Mouse (Mus musculus): ENCODE measurements around the gene Dcaf1. TPM values are rescaled to one million over a fixed set of nuclear protein-coding genes. Genes with fewer than 3 reads are reported as not detected.

The Dcaf1 gene
- polyA plus RNA-seq (2014; fragmentation: Nextera tagmentation; extraction: Ambion mirVana) = 28.6 and 37.7 TPM in 2 replicates

DNA sequence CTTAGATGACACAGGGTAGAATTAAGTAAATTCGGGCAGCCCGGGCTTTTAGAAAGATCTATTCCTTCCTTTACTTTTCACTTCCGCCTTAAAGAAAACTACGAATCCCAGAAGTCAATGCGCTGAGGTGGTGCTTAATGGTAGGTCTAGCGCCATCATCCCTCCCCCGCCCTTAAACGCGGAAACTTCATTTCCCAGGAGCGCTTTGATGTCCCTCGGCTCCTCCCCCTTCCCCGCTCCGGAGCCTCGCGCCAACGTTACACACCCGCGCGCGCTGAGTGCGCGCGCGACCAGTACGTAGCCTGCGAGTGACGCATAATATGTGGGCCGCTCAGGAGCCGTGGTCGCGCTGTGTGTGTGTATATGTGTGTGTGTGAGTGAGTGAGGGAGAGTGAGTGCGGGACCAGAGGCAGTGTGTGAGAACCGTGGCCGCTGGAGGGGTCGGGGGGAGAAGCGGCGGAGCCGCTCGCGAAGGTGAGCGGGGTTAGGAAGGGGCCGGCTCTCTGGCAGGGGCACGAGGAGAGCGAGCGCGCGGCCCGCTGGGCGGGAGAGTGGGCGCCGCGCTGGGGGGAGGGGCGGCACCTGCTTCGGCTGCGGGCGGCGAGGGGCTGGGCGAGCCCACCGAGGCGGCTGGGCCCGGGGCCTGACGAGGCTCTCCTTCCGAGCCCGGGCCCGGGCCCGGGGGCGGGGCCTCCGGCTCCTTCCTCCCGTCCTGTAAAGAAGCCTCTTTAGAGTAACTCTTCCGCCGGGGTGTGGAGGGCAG is at the start of gene Dcaf1:
Gene Dcaf1 (plus strand): TSS at position 257 of the 763 bp plus-strand sequence.
- no peaks in the 10 kb centered on the region for H3K9me3 ChIP-seq (ENCODE audit: control insufficient read depth, low read length)
- no peaks in the 10 kb centered on the region; the same call in 1 of the 2 replicates for H3K4me1 ChIP-seq (ENCODE audit: control insufficient read depth, insufficient read depth, low read length)
- no peaks in the 10 kb centered on the region for H3K27me3 ChIP-seq (ENCODE audit: control insufficient read depth, insufficient read depth, low read length)
- H3K9ac ChIP-seq (ENCODE audit: low read length) = peak within 1 kb of the TSS; percentile 87
- H3K4me3 ChIP-seq (ENCODE audit: low read depth, low read length) = peak within 1 kb of the TSS; percentile 77
- H3K27ac ChIP-seq (ENCODE audit: low read depth, low read length) = peak within 1 kb of the TSS; percentile 85
- under 1% methylated on average over 59 of the region's 71 CpGs for WGBS
- DNase-seq (ENCODE audit: low spot score, missing footprints) (peak; percentile 100), ATAC-seq (ENCODE audit: low FRiP score) (peak; percentile 97)
- H3K4me2 ChIP-seq = peak within 1 kb of the TSS; percentile 79
- no peaks in the 10 kb centered on the region for H3K36me3 ChIP-seq (ENCODE audit: control insufficient read depth, insufficient read depth, low read length)

DNA sequence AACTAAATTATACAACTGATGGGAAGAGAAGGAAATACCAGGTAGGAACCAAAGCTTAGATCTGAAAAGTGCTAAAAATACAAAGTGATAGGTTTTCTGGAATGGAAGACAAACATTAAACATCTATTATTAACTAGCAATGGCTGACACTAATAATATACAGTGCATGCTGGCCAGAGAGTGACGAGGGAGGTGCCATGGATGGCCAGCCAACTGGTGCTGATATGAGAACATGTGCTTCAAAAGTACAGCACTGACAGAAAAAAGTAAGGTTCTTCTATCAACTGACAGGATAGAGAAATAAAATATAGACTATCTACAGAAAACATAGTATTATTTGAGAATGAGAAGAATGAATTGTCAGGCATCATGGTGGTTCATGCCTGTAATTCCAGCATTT is 45.6 kb upstream of the Dcaf1 start:
- WGBS = 94% methylated on average over 1 of the region's 1 CpGs
- H3K4me2 ChIP-seq = no peak overlapping the region
- H3K9ac ChIP-seq (ENCODE audit: low read length) = no peak overlapping the region
- DNase-seq (ENCODE audit: low spot score, missing footprints) (no peak), ATAC-seq (ENCODE audit: low FRiP score) (no peak)
- no peaks in the 10 kb centered on the region for H3K36me3 ChIP-seq (ENCODE audit: control insufficient read depth, insufficient read depth, low read length)
- no peak overlapping the region for H3K27ac ChIP-seq (ENCODE audit: low read depth, low read length)
- no peaks in the 10 kb centered on the region for H3K9me3 ChIP-seq (ENCODE audit: control insufficient read depth, low read length)
- no peaks in the 10 kb centered on the region for H3K4me1 ChIP-seq (ENCODE audit: control insufficient read depth, insufficient read depth, low read length)
- H3K27me3 ChIP-seq (ENCODE audit: control insufficient read depth, insufficient read depth, low read length) = no peaks in the 10 kb centered on the region
- no peak overlapping the region for H3K4me3 ChIP-seq (ENCODE audit: low read depth, low read length)

DNA sequence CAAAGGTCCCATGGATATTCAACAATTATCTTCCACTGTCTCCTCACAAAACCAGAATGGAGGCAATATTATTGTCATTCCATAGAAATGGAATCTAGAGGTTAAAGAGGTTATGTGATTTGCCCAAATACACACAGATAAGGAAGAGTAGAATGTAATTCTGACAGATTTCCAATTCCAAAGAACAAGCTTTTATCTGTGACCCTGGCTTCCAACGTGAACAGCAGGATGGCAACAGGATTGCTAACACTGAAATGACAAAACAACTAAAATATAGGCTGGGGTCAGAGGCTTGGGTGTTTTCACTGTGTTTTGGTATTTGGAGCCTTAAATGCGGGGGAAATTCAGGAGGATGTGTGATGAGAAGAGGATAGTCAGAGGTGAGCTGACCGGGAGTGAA is 44.3 kb upstream of the Dcaf1 start:
- Histone ChIP-seq H3K4me3 (ENCODE audit: low read depth, low read length) (no peak overlapping the region), H3K9ac (ENCODE audit: low read length) (no peak overlapping the region), H3K9me3 (ENCODE audit: control insufficient read depth, low read length) (no peaks in the 10 kb centered on the region), H3K4me2 (no peak overlapping the region), H3K36me3 (ENCODE audit: control insufficient read depth, insufficient read depth, low read length) (no peaks in the 10 kb centered on the region), H3K27me3 (ENCODE audit: control insufficient read depth, insufficient read depth, low read length) (no peaks in the 10 kb centered on the region), H3K27ac (ENCODE audit: low read depth, low read length) (no peak overlapping the region), H3K4me1 (ENCODE audit: control insufficient read depth, insufficient read depth, low read length) (no peaks in the 10 kb centered on the region)
- no peak for DNase-seq (ENCODE audit: low spot score, missing footprints)
- ATAC-seq (ENCODE audit: low FRiP score) = no peak
- WGBS = 88% methylated on average over 3 of the region's 3 CpGs

DNA sequence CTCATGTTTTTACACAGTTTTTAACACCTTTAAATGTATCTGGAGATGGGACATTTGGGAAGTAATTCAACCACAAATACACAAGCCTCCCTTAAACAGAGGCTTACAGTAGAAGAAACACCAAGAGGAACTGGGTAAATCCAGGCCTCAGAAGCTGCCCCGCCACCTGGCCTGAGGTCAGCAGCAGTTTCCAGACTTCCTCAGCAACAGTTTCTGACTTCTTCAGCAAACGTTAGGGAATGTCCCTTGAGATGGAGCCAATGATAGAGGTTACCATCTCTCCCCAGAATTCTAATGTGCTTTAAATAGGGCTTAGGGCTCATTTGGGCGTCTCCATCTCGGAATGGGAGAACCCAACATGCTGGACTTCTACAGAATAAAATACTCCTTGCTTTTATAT is 43.4 kb upstream of the Dcaf1 start:
- no peaks in the 10 kb centered on the region for H3K36me3 ChIP-seq (ENCODE audit: control insufficient read depth, insufficient read depth, low read length)
- 83% methylated on average over 4 of the region's 4 CpGs for WGBS
- no peaks in the 10 kb centered on the region for H3K4me1 ChIP-seq (ENCODE audit: control insufficient read depth, insufficient read depth, low read length)
- no peak overlapping the region for H3K9ac ChIP-seq (ENCODE audit: low read length)
- ATAC-seq (ENCODE audit: low FRiP score) = no peak
- H3K27ac ChIP-seq (ENCODE audit: low read depth, low read length) = no peak overlapping the region
- H3K9me3 ChIP-seq (ENCODE audit: control insufficient read depth, low read length) = no peaks in the 10 kb centered on the region
- no peak overlapping the region for H3K4me2 ChIP-seq
- H3K27me3 ChIP-seq (ENCODE audit: control insufficient read depth, insufficient read depth, low read length) = no peaks in the 10 kb centered on the region
- no peak for DNase-seq (ENCODE audit: low spot score, missing footprints)
- no peak overlapping the region for H3K4me3 ChIP-seq (ENCODE audit: low read depth, low read length)

DNA sequence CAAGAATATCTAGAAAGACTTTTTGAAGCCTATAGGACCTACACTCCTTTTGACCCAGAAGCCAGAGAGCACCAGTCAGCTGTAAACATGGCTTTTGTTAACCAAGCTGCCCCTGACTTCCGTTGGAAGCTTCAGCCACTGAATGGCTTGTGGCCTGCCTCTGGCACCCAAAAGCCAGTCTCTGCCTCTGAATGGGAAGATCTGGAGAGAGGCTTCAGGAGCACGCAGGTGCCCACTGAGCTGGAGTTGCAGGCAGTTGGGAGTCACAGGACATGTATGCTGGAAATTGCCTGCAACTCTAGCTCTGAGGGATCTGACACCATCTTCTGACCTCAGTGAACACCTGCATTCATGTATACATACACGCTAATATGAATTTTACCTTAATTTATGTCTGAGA is 41.6 kb upstream of the Dcaf1 start:
- H3K4me3 ChIP-seq (ENCODE audit: low read depth, low read length) = no peak overlapping the region
- 81% methylated on average over 3 of the region's 3 CpGs for WGBS
- no peak for DNase-seq (ENCODE audit: low spot score, missing footprints)
- ATAC-seq (ENCODE audit: low FRiP score) = no peak
- H3K27ac ChIP-seq (ENCODE audit: low read depth, low read length) = no peak overlapping the region
- H3K4me1 ChIP-seq (ENCODE audit: control insufficient read depth, insufficient read depth, low read length) = no peaks in the 10 kb centered on the region
- H3K36me3 ChIP-seq (ENCODE audit: control insufficient read depth, insufficient read depth, low read length) = no peaks in the 10 kb centered on the region
- no peak overlapping the region for H3K4me2 ChIP-seq
- H3K9ac ChIP-seq (ENCODE audit: low read length) = no peak overlapping the region
- no peaks in the 10 kb centered on the region for H3K9me3 ChIP-seq (ENCODE audit: control insufficient read depth, low read length)
- no peaks in the 10 kb centered on the region for H3K27me3 ChIP-seq (ENCODE audit: control insufficient read depth, insufficient read depth, low read length)

DNA sequence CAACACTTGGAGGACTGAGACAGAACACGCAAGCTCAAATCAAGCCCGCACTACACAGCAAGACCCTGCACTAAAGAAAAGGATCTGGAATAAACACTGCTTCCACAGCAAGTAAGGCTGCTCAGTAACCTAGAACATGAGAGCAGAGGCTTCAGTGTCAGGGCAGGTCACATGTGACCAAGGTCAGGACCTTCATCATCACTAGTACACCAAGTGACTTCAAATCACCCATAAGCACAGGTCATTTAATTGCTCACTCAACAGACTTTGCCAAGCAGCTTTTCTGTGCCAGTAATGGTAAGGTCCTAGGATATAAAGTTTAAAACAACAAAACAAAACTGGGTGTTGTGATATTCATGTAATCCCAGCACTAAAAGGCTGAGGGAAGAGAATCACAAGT is 38.1 kb upstream of the Dcaf1 start:
- no peak for ATAC-seq (ENCODE audit: low FRiP score)
- no peak for DNase-seq (ENCODE audit: low spot score, missing footprints)
- Histone ChIP-seq H3K27ac (ENCODE audit: low read depth, low read length) (no peak overlapping the region), H3K9ac (ENCODE audit: low read length) (no peak overlapping the region), H3K27me3 (ENCODE audit: control insufficient read depth, insufficient read depth, low read length) (no peaks in the 10 kb centered on the region), H3K36me3 (ENCODE audit: control insufficient read depth, insufficient read depth, low read length) (no peaks in the 10 kb centered on the region), H3K4me1 (ENCODE audit: control insufficient read depth, insufficient read depth, low read length) (peaks cover 6% of the 10 kb centered on the region; the same call in 1 of the 2 replicates), H3K9me3 (ENCODE audit: control insufficient read depth, low read length) (no peaks in the 10 kb centered on the region), H3K4me2 (no peak overlapping the region), H3K4me3 (ENCODE audit: low read depth, low read length) (no peak overlapping the region)
- WGBS = 98% methylated on average over 2 of the region's 2 CpGs

DNA sequence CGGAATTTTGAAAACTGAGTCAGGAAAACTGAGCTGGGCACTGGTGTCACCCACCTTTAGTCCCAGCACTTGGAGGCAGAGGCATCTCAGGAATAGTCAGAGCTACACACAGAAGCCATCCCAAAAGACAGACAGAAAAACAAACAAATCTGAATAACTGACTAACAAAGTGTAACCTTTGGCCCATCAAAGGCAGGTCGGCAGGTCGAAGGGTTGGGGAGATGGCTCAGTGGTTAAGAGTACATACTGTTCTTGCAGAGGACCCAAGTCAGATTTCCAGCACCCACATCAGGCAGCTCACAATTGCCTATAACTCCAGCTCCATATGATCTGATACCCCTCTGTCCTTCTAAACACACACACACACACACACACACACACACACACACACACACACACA is 36.5 kb upstream of the Dcaf1 start:
- no peak for ATAC-seq (ENCODE audit: low FRiP score)
- no peak overlapping the region for H3K9ac ChIP-seq (ENCODE audit: low read length)
- no peaks in the 10 kb centered on the region for H3K9me3 ChIP-seq (ENCODE audit: control insufficient read depth, low read length)
- 90% methylated on average over 3 of the region's 3 CpGs for WGBS
- H3K27me3 ChIP-seq (ENCODE audit: control insufficient read depth, insufficient read depth, low read length) = no peaks in the 10 kb centered on the region
- no peaks in the 10 kb centered on the region for H3K36me3 ChIP-seq (ENCODE audit: control insufficient read depth, insufficient read depth, low read length)
- H3K4me2 ChIP-seq = no peak overlapping the region
- no peak for DNase-seq (ENCODE audit: low spot score, missing footprints)
- H3K4me3 ChIP-seq (ENCODE audit: low read depth, low read length) = no peak overlapping the region
- peaks cover 6% of the 10 kb centered on the region; the same call in 1 of the 2 replicates for H3K4me1 ChIP-seq (ENCODE audit: control insufficient read depth, insufficient read depth, low read length)
- H3K27ac ChIP-seq (ENCODE audit: low read depth, low read length) = no peak overlapping the region

DNA sequence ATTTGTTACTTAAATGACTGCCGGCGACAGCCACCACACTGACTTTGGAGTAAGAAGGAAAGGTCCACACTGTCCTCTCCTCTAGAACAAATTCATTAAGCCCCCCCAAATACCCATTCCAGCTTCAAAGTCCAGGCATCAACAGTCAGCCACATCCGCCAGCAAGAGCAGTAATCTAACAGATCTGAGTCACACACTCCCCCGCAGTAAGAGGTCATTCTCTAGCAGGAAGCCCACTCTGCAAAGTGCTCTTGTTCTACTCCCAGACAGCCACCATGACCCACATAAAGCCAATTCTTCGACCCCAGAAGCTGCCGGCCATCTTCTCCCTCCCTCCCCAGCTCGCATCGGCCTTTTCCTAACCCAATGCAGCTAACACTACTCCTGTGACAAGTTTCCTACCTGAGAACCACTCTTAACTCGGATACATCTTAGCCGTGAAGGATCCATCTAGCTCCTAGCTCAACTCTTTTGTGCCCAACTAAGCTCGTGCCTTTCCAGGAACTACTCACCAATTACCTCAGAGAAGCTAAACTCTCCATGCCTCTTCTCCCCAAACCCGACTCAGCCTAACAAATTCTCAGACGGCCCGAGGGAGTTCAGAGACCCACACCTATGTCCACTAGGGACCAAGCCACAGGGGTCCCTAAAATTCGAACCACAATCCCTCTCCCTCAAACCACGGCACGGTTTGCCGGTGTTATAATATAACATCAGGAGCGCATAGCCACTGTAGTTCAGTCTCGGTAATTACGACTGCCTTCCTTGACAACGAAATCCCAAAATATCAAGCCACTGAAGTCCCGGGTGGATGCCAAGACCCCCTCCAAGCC is 33.5 kb upstream of the Dcaf1 start:
- Histone ChIP-seq H3K4me1 (ENCODE audit: control insufficient read depth, insufficient read depth, low read length) (peaks cover 6% of the 10 kb centered on the region; the same call in 1 of the 2 replicates), H3K36me3 (ENCODE audit: control insufficient read depth, insufficient read depth, low read length) (no peaks in the 10 kb centered on the region), H3K9ac (ENCODE audit: low read length) (peak overlapping the region; percentile 95), H3K27me3 (ENCODE audit: control insufficient read depth, insufficient read depth, low read length) (no peaks in the 10 kb centered on the region), H3K27ac (ENCODE audit: low read depth, low read length) (peak overlapping the region; percentile 65), H3K9me3 (ENCODE audit: control insufficient read depth, low read length) (no peaks in the 10 kb centered on the region), H3K4me3 (ENCODE audit: low read depth, low read length) (peak overlapping the region; percentile 85), H3K4me2 (peak overlapping the region; percentile 79)
- WGBS = 9% methylated on average over 23 of the region's 23 CpGs
- ATAC-seq (ENCODE audit: low FRiP score) (peak; percentile 38), DNase-seq (ENCODE audit: low spot score, missing footprints) (peak; percentile 90)

DNA sequence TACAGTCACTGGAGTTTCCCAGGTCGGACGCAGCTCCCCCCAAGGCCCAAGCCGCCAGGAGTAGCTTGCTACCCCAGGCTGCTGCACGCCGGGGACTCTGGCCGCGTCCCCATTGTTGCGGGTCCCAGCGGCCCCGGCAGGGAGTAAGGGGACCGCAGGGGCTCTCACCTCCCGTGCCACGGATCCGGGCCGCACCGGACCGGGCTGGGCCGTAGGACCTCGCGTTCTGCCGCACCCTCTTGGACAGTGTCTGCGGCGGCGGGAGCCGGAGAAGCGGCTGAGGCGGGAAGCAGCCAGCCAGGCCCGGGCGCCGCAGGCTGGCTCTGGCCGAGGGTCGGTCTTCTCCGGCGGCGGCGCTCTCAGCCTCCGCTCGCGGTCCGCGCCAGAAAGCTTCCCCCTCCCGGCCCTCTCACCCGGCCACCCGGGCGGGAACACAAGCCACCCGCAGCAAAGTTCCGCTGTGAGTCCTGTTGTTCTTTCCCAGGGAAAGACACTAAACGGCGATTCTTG is 32.8 kb upstream of the Dcaf1 start, which contains the start of gene Rad54l2:
Gene Rad54l2 (minus strand): TSS at position 383 of the 510 bp plus-strand sequence.
- peak within 1 kb of the TSS; percentile 85 for H3K4me3 ChIP-seq (ENCODE audit: low read depth, low read length)
- H3K9ac ChIP-seq (ENCODE audit: low read length) = peak within 1 kb of the TSS; percentile 95
- no peaks in the 10 kb centered on the region for H3K9me3 ChIP-seq (ENCODE audit: control insufficient read depth, low read length)
- WGBS = under 1% methylated on average over 49 of the region's 49 CpGs
- DNase-seq (ENCODE audit: low spot score, missing footprints) = peak; percentile 99
- no peaks in the 10 kb centered on the region for H3K36me3 ChIP-seq (ENCODE audit: control insufficient read depth, insufficient read depth, low read length)
- no peaks in the 10 kb centered on the region for H3K27me3 ChIP-seq (ENCODE audit: control insufficient read depth, insufficient read depth, low read length)
- peak within 1 kb of the TSS; percentile 79 for H3K4me2 ChIP-seq
- H3K27ac ChIP-seq (ENCODE audit: low read depth, low read length) = peak within 1 kb of the TSS; percentile 65
- ATAC-seq (ENCODE audit: low FRiP score) = peak; percentile 93
- H3K4me1 ChIP-seq (ENCODE audit: control insufficient read depth, insufficient read depth, low read length) = peaks cover 6% of the 10 kb centered on the region; the same call in 1 of the 2 replicates
